Mouse (Mus musculus) intestine, embryonic 15.5 days (tissue): ENCODE measurements at regions not wholly inside any gene's neighbourhood (a gene's known extent, or its start where the extent isn't known, plus 50 kb on each side); places are given as distances from the start of the nearest gene placed in this dataset.
A peak's percentile ranks its signal among the peaks of the same experiment; 100 is the strongest.

ENCODE experiments used
- ATAC-seq: fragments of 200-750 bp; cut with Nextera tagmentation; 2 replicates; pipeline ENCODE4 v1.8.0; 2017; ENCODE audit warnings: moderate TSS enrichment, moderate library complexity
- H3K27ac ChIP-seq: fragments of 300-500 bp; sonication (generic); 2 replicates; pipeline ENCODE4 v1.5.1; 2015; ENCODE audit warnings: mild to moderate bottlenecking, inconsistent platforms
- H3K27me3 ChIP-seq: fragments of 300-500 bp; sonication (generic); replicated peaks from 2 replicates; pipeline ENCODE4 v1.6.1; 2015; ENCODE audit warnings: inconsistent platforms
- H3K36me3 ChIP-seq: fragments of 300-500 bp; sonication (generic); 2 replicates; pipeline ENCODE4 v1.6.1; 2015; ENCODE audit warnings: inconsistent platforms
- H3K4me1 ChIP-seq: fragments of 300-500 bp; sonication (generic); replicated peaks from 2 replicates; pipeline ENCODE4 v1.6.1; 2015; ENCODE audit warnings: inconsistent platforms
- H3K4me2 ChIP-seq: fragments of 300-500 bp; sonication (generic); replicated peaks from 2 replicates; pipeline ENCODE4 v1.6.1; 2015; ENCODE audit warnings: mild to moderate bottlenecking, inconsistent platforms
- H3K4me3 ChIP-seq: fragments of 300-500 bp; sonication (generic); replicated peaks from 2 replicates; pipeline ENCODE4 v1.5.1; 2015; ENCODE audit warnings: inconsistent platforms
- H3K9ac ChIP-seq: fragments of 300-500 bp; sonication (generic); 2 replicates; pipeline ENCODE4 v1.6.1; 2015; ENCODE audit warnings: inconsistent platforms
- H3K9me3 ChIP-seq: fragments of 300-500 bp; sonication (generic); 2 replicates; pipeline ENCODE4 v1.6.1; 2016; ENCODE audit warnings: inconsistent platforms
- WGBS: fragments of 180-500 bp; shearing (Covaris S2); methylation state at CpG from one replicate; pipeline ENCODE4 v1.1.7; 2015; 5-methylcytosine and 5-hydroxymethylcytosine counted together

DNA sequence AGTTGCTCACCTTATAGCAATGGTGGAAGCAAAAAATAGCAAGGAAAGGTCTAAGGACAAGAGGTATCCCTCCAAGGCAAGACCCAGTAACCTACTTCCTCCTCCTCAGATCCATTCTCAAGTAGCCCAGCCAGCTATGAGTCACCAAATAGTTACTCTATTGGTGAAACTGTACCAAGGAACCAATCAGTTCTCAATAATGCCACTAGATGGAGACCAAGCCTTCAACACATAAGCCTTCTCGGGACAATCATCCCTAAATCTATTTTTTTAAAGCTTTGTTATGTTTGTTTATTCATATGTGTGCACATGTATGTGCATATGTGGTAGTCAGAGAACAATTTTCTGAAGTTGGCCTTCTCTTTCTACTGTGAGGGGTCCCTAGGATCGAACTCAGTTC is 434.3 kb upstream of the Xylt1 start:
- no peak overlapping the region for H3K27ac ChIP-seq
- H3K4me3 ChIP-seq = no peak overlapping the region
- H3K27me3 ChIP-seq = no peaks in the 10 kb centered on the region
- H3K4me2 ChIP-seq = no peak overlapping the region
- no peak overlapping the region for H3K9ac ChIP-seq
- no peaks in the 10 kb centered on the region for H3K9me3 ChIP-seq
- ATAC-seq = no peak
- H3K4me1 ChIP-seq = no peaks in the 10 kb centered on the region
- no peaks in the 10 kb centered on the region for H3K36me3 ChIP-seq
- WGBS = 75% methylated on average over 2 of the region's 2 CpGs

- Histone ChIP-seq H3K27ac (no peak overlapping the region), H3K4me3 (no peak overlapping the region)
- WGBS = 75% methylated on average over 14 of the region's 14 CpGs
These were observed 421.4 kb upstream of the Xylt1 start for GRCm38 (mm10) chr7:116959196-116959895.

GRCm38 (mm10) chr7:116963839-116964238 is 416.9 kb upstream of the Xylt1 start:
- Histone ChIP-seq H3K9ac (no peak overlapping the region), H3K27me3 (no peaks in the 10 kb centered on the region), H3K4me1 (no peaks in the 10 kb centered on the region), H3K36me3 (no peaks in the 10 kb centered on the region), H3K9me3 (no peaks in the 10 kb centered on the region), H3K27ac (no peak overlapping the region), H3K4me2 (no peak overlapping the region), H3K4me3 (no peak overlapping the region)
- 72% methylated on average over 6 of the region's 6 CpGs for WGBS
- no peak for ATAC-seq

More at GRCm38 (mm10) chr7:116959196-116959895, 421.4 kb upstream of the Xylt1 start:
- Histone ChIP-seq H3K36me3 (no peaks in the 10 kb centered on the region), H3K4me1 (no peaks in the 10 kb centered on the region), H3K4me2 (no peak overlapping the region), H3K9ac (no peak overlapping the region), H3K9me3 (no peaks in the 10 kb centered on the region), H3K27me3 (no peaks in the 10 kb centered on the region)
- no peak for ATAC-seq

- H3K27ac ChIP-seq = no peak overlapping the region
- no peak overlapping the region for H3K4me2 ChIP-seq
- WGBS = 67% methylated on average over 2 of the region's 2 CpGs
- H3K4me3 ChIP-seq = no peak overlapping the region
- H3K9me3 ChIP-seq = no peaks in the 10 kb centered on the region
- H3K27me3 ChIP-seq = no peaks in the 10 kb centered on the region
- H3K36me3 ChIP-seq = no peaks in the 10 kb centered on the region
- ATAC-seq = no peak
- no peak overlapping the region for H3K9ac ChIP-seq
- no peaks in the 10 kb centered on the region for H3K4me1 ChIP-seq
These were observed 389.4 kb upstream of the Xylt1 start for GRCm38 (mm10) chr7:116991351-116991750.

DNA sequence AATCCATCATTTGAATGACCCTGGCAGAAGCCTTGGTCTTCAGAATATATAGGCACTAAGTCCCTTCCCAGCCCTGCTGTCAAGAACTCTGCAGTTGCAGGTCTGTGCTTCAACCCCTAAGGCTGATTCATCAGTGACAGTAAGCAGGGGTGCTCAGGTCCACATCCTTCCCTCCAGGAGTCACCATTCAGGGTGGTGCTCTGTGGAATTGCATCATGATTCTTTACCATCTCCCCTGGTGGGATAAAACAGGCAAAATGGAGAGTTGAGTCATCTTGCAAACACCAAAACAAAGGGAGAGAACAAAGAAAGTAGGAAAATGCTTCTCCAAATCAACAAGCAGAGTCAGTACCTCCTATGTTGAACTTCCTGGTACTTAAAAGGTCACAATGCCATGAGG is 388.6 kb upstream of the Xylt1 start:
- no peak overlapping the region for H3K27ac ChIP-seq
- no peaks in the 10 kb centered on the region for H3K36me3 ChIP-seq
- H3K4me3 ChIP-seq = no peak overlapping the region
- no peaks in the 10 kb centered on the region for H3K27me3 ChIP-seq
- ATAC-seq = no peak
- H3K4me2 ChIP-seq = no peak overlapping the region
- no peaks in the 10 kb centered on the region for H3K4me1 ChIP-seq
- no peaks in the 10 kb centered on the region for H3K9me3 ChIP-seq
- H3K9ac ChIP-seq = no peak overlapping the region

DNA sequence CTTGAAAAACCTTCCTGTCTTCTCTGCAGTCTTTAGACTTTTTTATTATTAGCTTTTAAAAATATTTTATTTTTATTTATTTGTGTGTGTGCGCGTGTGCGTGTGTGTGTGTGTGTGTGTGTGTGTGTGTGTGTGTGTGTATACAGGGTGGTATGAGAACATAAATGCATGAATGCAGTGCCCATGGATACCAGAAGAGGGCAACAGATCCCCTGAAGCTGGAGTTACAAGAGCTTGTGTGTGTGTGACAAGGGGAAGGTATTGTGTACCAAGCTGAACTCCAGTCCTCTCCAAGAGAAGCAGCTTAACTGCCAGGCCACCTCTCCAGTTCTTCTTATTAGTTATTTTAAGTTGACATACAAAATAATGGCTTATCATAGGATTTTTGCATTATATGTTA is 385.0 kb upstream of the Xylt1 start:
- Histone ChIP-seq H3K4me1 (no peaks in the 10 kb centered on the region), H3K9me3 (no peaks in the 10 kb centered on the region), H3K9ac (no peak overlapping the region), H3K4me3 (no peak overlapping the region), H3K4me2 (no peak overlapping the region), H3K27ac (no peak overlapping the region), H3K36me3 (no peaks in the 10 kb centered on the region), H3K27me3 (no peaks in the 10 kb centered on the region)
- WGBS = 90% methylated on average over 3 of the region's 3 CpGs
- ATAC-seq = no peak

DNA sequence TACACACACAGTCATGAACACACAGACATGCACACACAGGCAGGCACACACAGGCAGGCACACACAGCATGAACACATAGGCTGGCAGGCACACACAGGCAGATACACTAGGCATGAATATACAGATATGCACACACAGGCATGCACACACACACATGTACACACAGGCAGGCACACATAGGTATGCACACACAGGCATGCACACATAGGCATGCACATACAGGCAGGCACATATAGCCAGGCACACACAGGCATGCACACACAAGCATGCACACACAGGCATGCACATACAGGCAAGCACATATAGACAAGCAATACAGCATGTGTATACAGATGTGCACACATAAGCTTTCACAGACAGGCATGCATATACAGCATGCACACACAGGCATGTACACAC is 377.6 kb upstream of the Xylt1 start:
- Histone ChIP-seq H3K27ac (no peak overlapping the region), H3K9me3 (no peaks in the 10 kb centered on the region), H3K4me3 (no peak overlapping the region), H3K36me3 (no peaks in the 10 kb centered on the region), H3K4me1 (no peaks in the 10 kb centered on the region), H3K4me2 (no peak overlapping the region), H3K27me3 (no peaks in the 10 kb centered on the region), H3K9ac (no peak overlapping the region)
- ATAC-seq = no peak

GRCm38 (mm10) chr7:117018349-117018748 is 362.4 kb upstream of the Xylt1 start:
- Histone ChIP-seq H3K4me2 (no peak overlapping the region), H3K9me3 (no peaks in the 10 kb centered on the region), H3K4me1 (no peaks in the 10 kb centered on the region), H3K9ac (no peak overlapping the region), H3K4me3 (no peak overlapping the region), H3K36me3 (no peaks in the 10 kb centered on the region), H3K27me3 (no peaks in the 10 kb centered on the region), H3K27ac (no peak overlapping the region)
- no peak for ATAC-seq
- WGBS = 88% methylated on average over 1 of the region's 1 CpGs

GRCm38 (mm10) chr7:117021716-117022115 is 359.1 kb upstream of the Xylt1 start:
- 52% methylated on average over 4 of the region's 4 CpGs for WGBS
- no peak for ATAC-seq

DNA sequence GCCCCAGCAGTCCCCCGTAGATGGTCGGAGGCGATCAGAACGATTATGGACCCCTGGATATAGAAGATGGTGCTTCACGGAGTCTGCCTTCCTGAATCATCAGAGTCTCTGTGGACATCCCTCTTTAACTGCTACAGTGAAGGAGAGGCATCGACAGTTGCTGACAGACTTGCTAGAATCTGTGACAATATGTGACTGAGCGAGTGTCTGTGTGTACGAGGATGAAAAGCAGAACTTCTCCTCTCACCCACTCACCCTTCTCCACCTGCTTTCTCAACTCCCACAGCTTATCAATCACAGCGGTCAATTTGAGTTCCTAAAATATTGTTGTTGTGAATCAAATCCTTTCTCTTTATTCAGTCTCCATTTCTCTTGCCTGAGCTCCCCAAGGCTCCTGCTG is 335.9 kb upstream of the Xylt1 start:
- Histone ChIP-seq H3K4me2 (no peak overlapping the region), H3K4me3 (no peak overlapping the region), H3K9me3 (no peaks in the 10 kb centered on the region), H3K27ac (no peak overlapping the region), H3K27me3 (no peaks in the 10 kb centered on the region), H3K4me1 (no peaks in the 10 kb centered on the region), H3K36me3 (no peaks in the 10 kb centered on the region), H3K9ac (no peak overlapping the region)
- 83% methylated on average over 9 of the region's 9 CpGs for WGBS
- ATAC-seq = no peak

More at GRCm38 (mm10) chr7:117021716-117022115, 359.1 kb upstream of the Xylt1 start:
- H3K27me3 ChIP-seq = no peaks in the 10 kb centered on the region
- H3K4me1 ChIP-seq = no peaks in the 10 kb centered on the region
- no peak overlapping the region for H3K9ac ChIP-seq
- H3K4me3 ChIP-seq = no peak overlapping the region
- H3K9me3 ChIP-seq = no peaks in the 10 kb centered on the region
- no peak overlapping the region for H3K4me2 ChIP-seq
- no peaks in the 10 kb centered on the region for H3K36me3 ChIP-seq
- H3K27ac ChIP-seq = no peak overlapping the region

- Histone ChIP-seq H3K36me3 (no peaks in the 10 kb centered on the region), H3K9ac (no peak overlapping the region), H3K27me3 (no peaks in the 10 kb centered on the region), H3K4me2 (no peak overlapping the region), H3K4me1 (no peaks in the 10 kb centered on the region), H3K9me3 (no peaks in the 10 kb centered on the region), H3K4me3 (no peak overlapping the region), H3K27ac (no peak overlapping the region)
- ATAC-seq = no peak
These were observed 331.5 kb upstream of the Xylt1 start for GRCm38 (mm10) chr7:117049249-117049648.

GRCm38 (mm10) chr7:117065771-117066170 is 315.0 kb upstream of the Xylt1 start:
- WGBS = 45% methylated on average over 2 of the region's 2 CpGs
- H3K27ac ChIP-seq = no peak overlapping the region
- H3K27me3 ChIP-seq = no peaks in the 10 kb centered on the region
- no peaks in the 10 kb centered on the region for H3K4me1 ChIP-seq
- H3K4me3 ChIP-seq = no peak overlapping the region
- no peaks in the 10 kb centered on the region for H3K36me3 ChIP-seq
- no peak overlapping the region for H3K9ac ChIP-seq
- H3K9me3 ChIP-seq = no peaks in the 10 kb centered on the region
- no peak overlapping the region for H3K4me2 ChIP-seq
- no peak for ATAC-seq

GRCm38 (mm10) chr7:117090911-117091550 is 289.7 kb upstream of the Xylt1 start:
- H3K4me1 ChIP-seq = 0 out of 2 replicates have a peak, but pooled peaks cover 4% of the 10 kb centered on the region
- H3K4me2 ChIP-seq = no peak overlapping the region
- WGBS = 32% methylated on average over 6 of the region's 6 CpGs
- H3K9ac ChIP-seq = no peak overlapping the region
- no peak overlapping the region for H3K27ac ChIP-seq
- no peaks in the 10 kb centered on the region for H3K9me3 ChIP-seq
- no peak overlapping the region for H3K4me3 ChIP-seq
- H3K36me3 ChIP-seq = no peaks in the 10 kb centered on the region
- ATAC-seq = peak; percentile 92
- no peaks in the 10 kb centered on the region for H3K27me3 ChIP-seq
